Comparison of ENCODE assay signal across 8 mouse cellular contexts in the genomic region with DNA sequence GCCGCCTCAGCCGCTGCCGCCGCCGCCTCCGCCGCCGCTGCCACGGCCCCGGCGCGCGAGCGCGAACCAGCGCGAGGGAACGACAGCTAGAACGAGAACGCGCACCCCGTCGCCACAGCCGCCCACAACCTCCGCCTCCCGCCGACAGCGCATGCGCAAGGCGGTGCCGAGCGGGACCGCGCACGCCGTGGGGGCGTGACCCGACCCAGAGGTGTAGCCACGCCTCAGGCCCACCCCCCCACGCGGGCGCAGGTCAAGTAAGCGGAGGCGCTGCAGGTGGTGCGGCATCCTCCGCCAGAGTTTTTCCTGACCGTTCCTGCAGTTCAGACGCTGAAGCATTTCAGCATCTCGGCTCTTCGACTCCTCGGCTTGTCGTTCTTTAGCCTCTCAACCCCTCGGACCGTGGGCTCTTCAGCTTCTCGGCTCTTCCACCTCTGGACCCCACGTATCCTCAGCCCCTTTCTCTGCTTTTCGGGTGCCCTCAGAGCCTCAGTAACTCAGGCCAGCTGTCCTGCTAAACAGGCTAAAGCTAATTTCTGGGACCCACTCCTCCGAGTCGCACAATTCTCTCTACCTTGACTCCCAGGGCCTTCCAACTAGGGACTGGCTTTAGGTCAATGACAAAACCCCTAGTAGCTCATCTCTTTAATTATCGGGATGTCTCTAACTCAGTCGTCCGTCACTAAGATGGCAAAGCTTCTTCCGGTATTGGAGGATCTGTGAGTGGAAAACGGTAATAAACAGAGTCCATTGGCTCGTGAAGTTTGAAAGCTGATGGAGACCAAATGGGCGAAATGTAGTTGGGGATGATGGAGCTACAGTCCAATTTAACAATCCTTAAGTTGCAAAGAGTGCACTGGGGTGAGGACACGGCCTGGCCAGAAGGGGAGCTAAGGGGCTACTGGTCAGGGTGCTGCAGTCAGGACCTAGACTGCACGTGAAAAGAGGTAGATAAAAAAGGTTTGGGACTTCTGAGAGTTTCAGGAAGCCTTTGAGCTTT. TPM values are rescaled to one million over a fixed set of nuclear protein-coding genes. Genes with fewer than 3 reads are reported as not detected.
A peak's percentile ranks its signal among the peaks of the same experiment; 100 is the strongest.
DNase-seq lines count a peak whose midpoint lies in the region; ATAC-seq and TF ChIP-seq lines count a peak whose summit lies in the region.

Tmcc1 (minus strand) TSS at position 93 of the 1,000 bp plus-strand sequence.

- H3K4me3 ChIP-seq in E14TG2a.4 (replicated peaks; ENCODE audit: low read length) = peak within 1 kb of the TSS; percentile 92
- H3K4me3 ChIP-seq in forebrain, embryonic 12.5 days (replicated peaks) = peak within 1 kb of the TSS; percentile 90
- peak within 1 kb of the TSS; percentile 90 for H3K4me3 ChIP-seq in heart, postnatal 0 days (ENCODE audit: low read depth, low read length)
- H3K4me3 ChIP-seq in liver, embryonic 16.5 days (ENCODE audit: low read depth, low read length) = peak within 1 kb of the TSS; percentile 77
- H3K4me3 ChIP-seq in neural tube, embryonic 13.5 days = peak within 1 kb of the TSS; percentile 96
- H3K4me3 ChIP-seq in testis, adult 2 months (ENCODE audit: control insufficient read depth, low read depth, low read length) = peak within 1 kb of the TSS; percentile 88

- peak within 1 kb of the TSS; percentile 91 for H3K9ac ChIP-seq in forebrain, embryonic 12.5 days
- H3K9ac ChIP-seq in heart, postnatal 0 days (replicated peaks; ENCODE audit: low read depth, low read length) = peak within 1 kb of the TSS; percentile 92
- peak within 1 kb of the TSS; percentile 82 for H3K9ac ChIP-seq in liver, embryonic 16.5 days (ENCODE audit: low read depth, low read length)
- peak within 1 kb of the TSS; percentile 94 for H3K9ac ChIP-seq in neural tube, embryonic 13.5 days

- no peaks in the 10 kb centered on the region for H3K36me3 ChIP-seq in E14TG2a.4 (ENCODE audit: insufficient read depth, low read length)
- no peaks in the 10 kb centered on the region for H3K36me3 ChIP-seq in forebrain, embryonic 12.5 days (replicated peaks)
- no peaks in the 10 kb centered on the region for H3K36me3 ChIP-seq in heart, postnatal 0 days (replicated peaks; ENCODE audit: control insufficient read depth, insufficient read depth, low read length)
- no peaks in the 10 kb centered on the region for H3K36me3 ChIP-seq in liver, embryonic 16.5 days (ENCODE audit: control insufficient read depth, insufficient read depth)
- no peaks in the 10 kb centered on the region for H3K36me3 ChIP-seq in neural tube, embryonic 13.5 days
- no peaks in the 10 kb centered on the region for H3K36me3 ChIP-seq in testis, adult 2 months (ENCODE audit: control insufficient read depth, insufficient read depth, low read length)

- peaks cover 6% of the 10 kb centered on the region; the same call in 1 of the 2 replicates for H3K27me3 ChIP-seq in E14TG2a.4 (ENCODE audit: insufficient read depth, low read length)
- H3K27me3 ChIP-seq in forebrain, embryonic 12.5 days = peaks cover 8% of the 10 kb centered on the region; the same call in 1 of the 2 replicates
- H3K27me3 ChIP-seq in heart, postnatal 0 days (ENCODE audit: control insufficient read depth, insufficient read depth, low read length) = no peaks in the 10 kb centered on the region
- no peaks in the 10 kb centered on the region for H3K27me3 ChIP-seq in liver, embryonic 16.5 days (ENCODE audit: control insufficient read depth, insufficient read depth, low read depth, low read length)
- no peaks in the 10 kb centered on the region for H3K27me3 ChIP-seq in neural tube, embryonic 13.5 days
- H3K27me3 ChIP-seq in testis, adult 2 months (ENCODE audit: control insufficient read depth, insufficient read depth, low read length) = no peaks in the 10 kb centered on the region

- peak within 1 kb of the TSS; percentile 73 for H3K4me2 ChIP-seq in forebrain, embryonic 12.5 days
- H3K4me2 ChIP-seq in heart, postnatal 0 days (ENCODE audit: low read depth, low read length) = peak within 1 kb of the TSS; percentile 80
- H3K4me2 ChIP-seq in liver, embryonic 16.5 days (ENCODE audit: low read depth, low read length) = peak within 1 kb of the TSS; percentile 99
- peak within 1 kb of the TSS; percentile 94 for H3K4me2 ChIP-seq in neural tube, embryonic 13.5 days

- peaks cover 16% of the 10 kb centered on the region for H3K4me1 ChIP-seq in E14TG2a.4 (replicated peaks; ENCODE audit: low read depth, low read length)
- peaks cover 28% of the 10 kb centered on the region for H3K4me1 ChIP-seq in forebrain, embryonic 12.5 days
- H3K4me1 ChIP-seq in heart, postnatal 0 days (ENCODE audit: control insufficient read depth, insufficient read depth) = peaks cover 3% of the 10 kb centered on the region; the same call in 1 of the 2 replicates
- peaks cover 18% of the 10 kb centered on the region for H3K4me1 ChIP-seq in liver, embryonic 16.5 days (ENCODE audit: control insufficient read depth, low read depth, low read length)
- H3K4me1 ChIP-seq in neural tube, embryonic 13.5 days (replicated peaks) = peaks cover 38% of the 10 kb centered on the region
- H3K4me1 ChIP-seq in testis, adult 2 months (ENCODE audit: control insufficient read depth, insufficient read depth, low read length) = peaks cover 4% of the 10 kb centered on the region

- peak; percentile 93 for ATAC-seq in forebrain, embryonic 12.5 days (ENCODE audit: low FRiP score)
- peak; percentile 95 for ATAC-seq in heart, postnatal 0 days (ENCODE audit: insufficient read depth, low read depth)
- peak; percentile 95 for ATAC-seq in liver, embryonic 16.5 days (ENCODE audit: low read depth)
- peak; percentile 87 for ATAC-seq in neural tube, embryonic 13.5 days (ENCODE audit: low read depth)

- peak within 1 kb of the TSS; percentile 87 for H3K27ac ChIP-seq in forebrain, embryonic 12.5 days
- peak within 1 kb of the TSS; percentile 83 for H3K27ac ChIP-seq in heart, postnatal 0 days (ENCODE audit: low read depth)
- peak within 1 kb of the TSS; percentile 69 for H3K27ac ChIP-seq in liver, embryonic 16.5 days (ENCODE audit: low read length)
- peak within 1 kb of the TSS; percentile 87 for H3K27ac ChIP-seq in neural tube, embryonic 13.5 days (replicated peaks)
- peak within 1 kb of the TSS; percentile 67 for H3K27ac ChIP-seq in testis, adult 2 months (ENCODE audit: control insufficient read depth, insufficient read depth, low read depth, low read length)

- under 1% methylated on average over 54 of the region's 68 CpGs for WGBS in forebrain, embryonic 12.5 days
- WGBS in heart, postnatal 0 days = 2% methylated on average over 59 of the region's 68 CpGs
- under 1% methylated on average over 58 of the region's 68 CpGs for WGBS in liver, embryonic 16.5 days (ENCODE audit: insufficient replicate concordance)
- under 1% methylated on average over 55 of the region's 68 CpGs for WGBS in neural tube, embryonic 13.5 days

- peak; percentile 90 for TF ChIP-seq POLR2A in testis, adult 2 months (IDR thresholded peaks at IDR 0.05; ENCODE audit: control insufficient read depth, low read depth, low read length)

- TF ChIP-seq EP300 in heart, postnatal 0 days (IDR thresholded peaks at IDR 0.05; ENCODE audit: low read depth) = no peak

- peak; percentile 95 for DNase-seq in c-Kit-positive CD71-positive TER-119-positive erythroid progenitor cells, embryonic 14.5 days (ENCODE audit: low spot score)
- peak; percentile 88 for DNase-seq in heart, postnatal 0 days (ENCODE audit: low spot score)
- peak; percentile 99 for DNase-seq in kidney, postnatal 4 days

- 0 out of 2 replicates have a peak, but pooled peaks have one; percentile 3 for TF ChIP-seq CTCF in E14TG2a.4 (conservative IDR thresholded peaks at IDR 0.05; ENCODE audit: low read length)
- TF ChIP-seq CTCF in heart, postnatal 0 days (IDR thresholded peaks at IDR 0.05; ENCODE audit: low read depth) = no peak
- no peak for TF ChIP-seq CTCF in testis, adult 2 months (IDR thresholded peaks at IDR 0.05; ENCODE audit: control insufficient read depth, insufficient read depth, insufficient replicate concordance, low read depth, low read length)

- no peaks in the 10 kb centered on the region for H3K9me3 ChIP-seq in E14TG2a.4 (ENCODE audit: low read length)
- H3K9me3 ChIP-seq in forebrain, embryonic 12.5 days = no peaks in the 10 kb centered on the region
- no peaks in the 10 kb centered on the region for H3K9me3 ChIP-seq in heart, postnatal 0 days (replicated peaks; ENCODE audit: control insufficient read depth, low read length)
- no peaks in the 10 kb centered on the region for H3K9me3 ChIP-seq in liver, embryonic 16.5 days (replicated peaks; ENCODE audit: control insufficient read depth, low read length)
- no peaks in the 10 kb centered on the region for H3K9me3 ChIP-seq in neural tube, embryonic 13.5 days

RNA-seq across cellular contexts. Expression of gene Tmcc1, which starts in this region (rescaled TPM):
- polyA plus RNA-seq in forebrain, embryonic 12.5 days (2016; fragmentation: Nextera tagmentation; extraction: Ambion mirVana) = 30.2 and 33.2 TPM in 2 replicates
- total RNA-seq in heart, postnatal 0 days (2014; rRNA removed; ENCODE audit: low replicate concordance) = 21.1 and 26.9 TPM in 2 replicates
- polyA plus RNA-seq in heart, postnatal 0 days (2015; fragmentation: Nextera tagmentation; extraction: Ambion mirVana) = 6.9 and 7.8 TPM in 2 replicates
- 3.3 and 3.6 TPM in 2 replicates for polyA plus RNA-seq in liver, embryonic 16.5 days (2015; fragmentation: Nextera tagmentation; extraction: Ambion mirVana)
- 32.1 and 32.4 TPM in 2 replicates for polyA plus RNA-seq in neural tube, embryonic 13.5 days (2015; fragmentation: Nextera tagmentation; extraction: Ambion mirVana)
- polyA plus RNA-seq in testis, adult 2 months (2012; rRNA removed) = 89.6 and 97.7 TPM in 2 replicates

Comparison
In these comparisons a context has a peak if more than half of its experiments do, and no peak if none do; other contexts are left out.
1. Peak in every context shown above with its lines: DNase-seq, ATAC-seq, H3K4me3 ChIP-seq and H3K27ac ChIP-seq.